Mouse (Mus musculus) thymus, adult 2 months (tissue): ENCODE results near the gene Trp53tg5.

Experiments
- CTCF ChIP-seq: fragments of 200-500 bp; IDR thresholded peaks from 2 replicates; pipeline ENCODE4 v1.5.1; 2012; ENCODE audit warnings: mild to moderate bottlenecking, control low read depth, low read length, moderate library complexity, borderline replicate concordance; ENCODE audit not compliant: control insufficient read depth, poor library complexity, insufficient read depth; ENCODE audit errors: extremely low read depth
- POLR2A ChIP-seq: fragments of 200-500 bp; IDR thresholded peaks from 2 replicates; pipeline ENCODE4 v1.6.1; 2012; ENCODE audit warnings: mild to moderate bottlenecking, low read length, control low read depth, moderate library complexity; ENCODE audit not compliant: control insufficient read depth, poor library complexity, insufficient read depth; ENCODE audit errors: extremely low read depth

DNA sequence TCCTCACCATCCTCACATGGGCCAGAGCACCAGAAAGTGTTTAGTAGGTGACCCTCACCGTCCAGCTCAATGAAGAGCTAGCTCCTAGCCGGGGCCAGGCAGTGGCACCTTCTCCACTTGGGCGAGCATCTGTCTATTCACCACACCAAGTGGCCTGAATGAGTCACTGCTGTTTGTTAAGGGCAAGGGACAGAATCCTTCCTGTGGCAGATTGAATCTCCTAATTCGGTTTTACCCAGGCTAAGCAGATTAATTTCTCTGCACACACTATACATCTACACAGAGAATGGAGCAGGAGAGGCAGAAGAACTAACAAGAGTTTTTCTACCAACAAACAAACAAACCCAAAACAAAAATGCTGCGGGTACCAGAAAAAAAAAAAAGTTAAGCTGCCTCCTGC, 46.6 kb downstream of the Trp53tg5 start:
- TF ChIP-seq CTCF (no peak), POLR2A (no peak)
